Mouse (Mus musculus): ENCODE results near the gene Fbxw10.

DNA sequence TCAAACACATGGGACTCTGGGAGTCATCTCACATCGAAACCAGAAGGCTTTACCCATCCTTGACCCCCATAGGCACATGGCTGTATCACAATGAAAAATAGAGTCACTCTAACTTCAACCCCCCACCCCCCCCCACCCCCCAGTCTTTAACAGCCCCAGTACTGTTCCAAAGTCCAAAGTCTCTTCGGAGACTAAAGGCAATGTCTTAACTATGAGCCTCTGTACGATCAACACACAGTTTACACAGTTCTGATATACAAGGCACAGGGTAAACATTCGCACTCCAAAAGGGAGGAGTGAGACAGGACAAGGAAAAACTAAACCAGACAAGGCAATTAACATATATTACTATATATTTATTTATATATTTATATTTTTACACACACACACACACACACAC is 19.7 kb upstream of the Fbxw10 start:
- TF ChIP-seq TAL1 (IDR thresholded peaks at IDR 0.05; ENCODE audit: low read length) = no peak
- no peak for TF ChIP-seq GATA1 (IDR thresholded peaks at IDR 0.05; ENCODE audit: low read length)

Measured in erythroblast, embryonic 14.5 days (primary cell).